Mouse (Mus musculus) liver, embryonic 14.5 days (tissue): ENCODE results near the gene Wapl.

Experiments
- CTCF ChIP-seq: IDR thresholded peaks from 2 replicates; pipeline ENCODE4 v1.5.1; 2016; ENCODE audit warnings: antibody characterized with exemption, low read depth, control low read depth
- EP300 ChIP-seq: IDR thresholded peaks from 2 replicates; pipeline ENCODE4 v1.6.1; 2016; ENCODE audit warnings: antibody characterized with exemption, low read depth

- TF ChIP-seq CTCF (no peak), EP300 (no peak)
These were observed 7.1 kb downstream of the Wapl start for GRCm38 (mm10) chr14:34680815-34681214.
